Mouse (Mus musculus) NIH3T3 (cell line): ENCODE data around the gene Hist1h2bg.
"Not testable (repeated sequence)": the region's sequence is repeated elsewhere in the genome, so short reads cannot be mapped to it uniquely, and the experiment has no call there.

ENCODE experiments used
- DNase-seq: peaks from one replicate; pipeline ENCODE4 v3.0.0-alpha.2; 2012; ENCODE audit warnings: low read depth

Hist1h2bg gene

DNA sequence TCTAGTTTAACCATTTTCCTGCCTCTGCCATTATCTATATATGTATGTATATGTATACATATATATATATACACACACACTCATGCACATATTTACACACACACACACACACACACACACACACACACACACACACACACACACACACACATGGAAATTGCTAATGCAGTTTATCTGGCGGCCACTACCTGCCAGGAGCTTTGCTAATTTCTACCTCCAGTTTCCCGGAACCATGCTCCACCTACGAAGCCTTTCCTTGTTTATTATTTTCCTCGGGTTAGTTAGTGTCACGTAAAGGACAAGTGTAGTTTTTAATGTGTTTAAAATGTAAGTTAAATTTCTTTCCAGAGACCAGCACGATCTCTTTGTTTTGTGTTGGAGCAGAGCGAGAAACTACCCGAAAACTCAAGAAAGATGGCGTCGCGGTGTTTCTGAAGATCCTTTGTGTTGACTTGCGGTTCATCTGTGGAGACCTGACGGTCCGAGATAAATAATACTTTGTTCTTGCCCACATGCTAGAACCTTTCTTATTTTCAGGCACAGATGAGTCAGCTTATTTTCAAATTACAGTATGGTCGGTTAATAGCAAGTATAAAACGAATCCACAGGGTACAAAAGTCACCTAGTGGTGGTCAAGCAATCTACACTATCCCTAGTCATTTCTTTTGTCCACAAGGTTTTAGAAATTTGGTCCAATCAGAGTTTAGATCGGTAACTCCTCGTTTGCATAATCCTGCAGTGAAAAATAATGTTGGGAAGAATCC lies 8.3 kb upstream of the Hist1h2bg start:
- peak; percentile 70 for DNase-seq

DNA sequence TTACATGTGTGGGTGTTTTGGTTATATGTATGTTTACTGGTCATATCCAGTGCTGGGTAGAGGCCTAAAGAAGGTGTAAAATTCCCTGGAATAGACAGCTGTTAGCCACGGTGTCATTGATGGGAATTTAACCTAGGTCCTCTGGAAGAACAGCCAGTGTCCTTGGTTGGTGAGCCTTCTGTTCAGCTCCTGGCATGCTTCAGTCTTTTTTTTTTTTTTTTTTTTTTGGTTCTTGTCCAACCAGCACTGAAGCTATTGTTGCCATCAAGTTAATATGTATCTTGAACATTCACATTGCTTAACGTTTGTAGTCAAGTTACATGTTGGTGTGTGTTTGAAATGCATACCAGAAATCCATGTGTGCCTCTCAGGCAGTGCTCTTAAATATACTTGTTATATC lies 6.7 kb upstream of the Hist1h2bg start:
- no peak for DNase-seq

DNA sequence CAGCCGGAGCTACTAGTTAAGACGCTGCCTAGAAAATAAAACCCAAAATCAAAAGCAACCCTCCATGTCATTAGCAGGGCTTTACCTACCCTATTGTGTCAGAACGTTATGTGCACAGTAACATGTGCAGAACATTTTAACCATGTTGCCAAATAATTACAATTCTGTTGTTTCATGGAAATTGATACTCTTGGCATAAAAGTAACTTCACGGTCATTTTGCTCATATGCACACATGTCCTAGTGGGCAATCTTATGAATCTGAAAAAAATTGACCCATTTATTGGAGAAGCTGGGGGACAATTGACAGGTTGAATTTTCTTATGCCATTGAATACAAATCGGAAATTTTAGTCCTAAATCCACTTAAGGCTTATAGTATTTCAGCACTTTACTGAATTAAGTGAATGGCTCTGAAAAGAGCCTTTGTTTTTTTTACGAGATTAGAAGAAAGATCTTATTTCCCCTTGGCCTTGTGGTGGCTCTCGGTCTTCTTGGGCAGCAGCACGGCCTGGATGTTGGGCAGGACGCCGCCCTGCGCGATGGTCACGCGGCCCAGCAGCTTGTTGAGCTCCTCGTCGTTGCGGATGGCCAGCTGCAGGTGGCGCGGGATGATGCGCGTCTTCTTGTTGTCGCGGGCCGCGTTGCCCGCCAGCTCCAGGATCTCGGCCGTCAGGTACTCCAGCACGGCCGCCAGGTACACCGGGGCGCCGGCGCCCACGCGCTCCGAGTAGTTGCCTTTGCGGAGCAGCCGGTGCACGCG lies 755 bp upstream of the Hist1h2bg start:
- DNase-seq, result not testable (repeated sequence)

DNA sequence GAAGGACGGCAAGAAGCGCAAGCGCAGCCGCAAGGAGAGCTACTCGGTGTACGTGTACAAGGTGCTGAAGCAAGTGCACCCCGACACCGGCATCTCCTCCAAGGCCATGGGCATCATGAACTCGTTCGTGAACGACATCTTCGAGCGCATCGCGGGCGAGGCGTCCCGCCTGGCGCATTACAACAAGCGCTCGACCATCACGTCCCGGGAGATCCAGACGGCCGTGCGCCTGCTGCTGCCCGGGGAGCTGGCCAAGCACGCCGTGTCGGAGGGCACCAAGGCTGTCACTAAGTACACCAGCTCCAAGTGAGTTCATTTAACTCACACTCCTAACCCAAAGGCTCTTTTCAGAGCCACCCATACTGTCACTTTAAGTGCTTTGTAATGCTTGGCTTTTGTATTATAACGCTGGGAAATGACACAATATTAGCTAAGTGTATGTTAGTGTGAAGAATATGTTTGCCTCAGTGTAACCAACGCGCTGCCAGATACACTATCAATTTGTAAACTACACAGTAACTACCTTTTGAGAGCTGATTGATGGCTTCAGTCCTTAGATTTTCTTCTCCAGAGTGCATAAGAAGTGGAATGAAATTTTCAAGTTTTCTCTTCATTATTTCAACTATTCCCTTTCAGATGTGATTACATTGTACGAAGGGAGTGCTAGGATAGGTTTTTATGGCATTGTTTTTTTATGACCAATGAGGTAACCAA lies 465 bp downstream of the Hist1h2bg start:
- not testable (repeated sequence) for DNase-seq

DNA sequence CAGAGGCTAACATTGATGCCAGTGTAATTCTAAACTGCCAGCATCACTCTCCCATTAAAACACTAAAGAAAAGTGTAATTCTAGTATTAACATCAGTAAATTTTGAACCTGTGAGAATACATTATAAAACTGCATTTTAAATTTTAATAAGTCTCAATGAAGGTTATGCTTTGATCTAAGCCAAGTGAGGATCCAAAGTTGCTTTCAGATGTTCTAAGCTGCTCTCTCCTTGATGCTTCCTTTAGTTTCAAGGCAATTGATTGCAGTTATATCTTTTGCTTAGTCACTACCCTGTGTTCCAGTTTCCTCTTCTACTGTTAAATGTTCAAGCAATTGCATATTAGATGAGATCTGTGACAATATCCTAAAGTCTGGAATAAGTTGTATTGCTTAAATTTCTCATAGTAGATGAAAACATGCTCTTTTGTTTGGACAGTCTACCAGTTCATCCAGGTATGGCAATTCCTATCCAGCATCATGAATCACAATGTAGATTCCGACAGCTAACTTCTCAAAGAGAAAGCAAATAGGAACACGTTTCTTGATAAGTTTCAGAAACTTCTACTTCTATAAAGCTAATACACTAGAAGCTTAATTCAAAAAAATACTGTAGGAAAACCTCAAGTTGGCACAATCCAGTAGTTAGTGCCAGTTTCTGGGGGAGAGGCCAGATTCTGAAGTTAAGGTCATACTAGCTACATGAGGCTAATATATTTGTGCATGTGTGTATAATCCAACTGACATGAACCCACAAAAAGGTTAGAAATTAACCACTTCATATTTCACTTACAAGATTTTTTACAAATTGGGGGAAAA lies 1.2 kb downstream of the Hist1h2bg start:
- no peak for DNase-seq

DNA sequence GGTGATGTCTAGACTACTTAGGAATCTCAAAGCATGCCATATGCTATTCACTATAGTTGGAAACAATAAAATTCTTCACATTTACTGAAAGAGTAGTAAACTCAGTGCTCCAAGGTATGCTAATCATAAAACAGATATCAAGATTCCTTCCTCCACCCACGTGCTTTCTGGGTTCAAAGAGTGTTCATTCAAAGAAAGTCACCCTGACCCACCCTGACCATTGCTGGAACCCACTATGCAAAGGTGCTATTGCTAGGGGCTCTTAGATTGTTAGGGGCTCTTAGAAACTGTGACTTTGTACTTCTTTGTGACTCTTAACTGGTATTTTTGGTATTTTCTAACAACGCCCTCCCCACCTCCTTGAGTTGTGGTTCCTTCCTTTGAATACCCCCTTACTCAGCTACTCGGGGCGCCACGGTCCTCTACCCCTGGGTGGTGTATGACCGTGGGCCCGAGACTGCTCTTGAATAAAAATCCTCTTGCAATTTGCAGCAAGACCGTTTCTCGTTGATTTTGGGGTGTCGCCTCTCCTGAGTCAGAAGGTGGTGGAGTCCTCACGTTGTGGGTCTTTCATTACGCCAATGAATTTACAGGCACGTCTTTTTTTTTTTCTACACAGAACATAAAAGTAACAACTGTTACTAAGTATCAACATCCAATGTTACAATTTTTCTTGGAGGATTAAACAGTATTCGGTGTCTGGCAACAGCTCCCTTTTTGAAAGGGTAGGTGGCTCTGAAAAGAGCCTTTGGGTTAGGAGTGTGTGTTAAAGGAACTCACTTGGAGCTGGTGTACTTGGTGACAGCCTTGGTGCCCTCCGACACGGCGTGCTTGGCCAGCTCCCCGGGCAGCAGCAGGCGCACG lies 2.1 kb downstream of the Hist1h2bg start:
- DNase-seq, result not testable (repeated sequence)

DNA sequence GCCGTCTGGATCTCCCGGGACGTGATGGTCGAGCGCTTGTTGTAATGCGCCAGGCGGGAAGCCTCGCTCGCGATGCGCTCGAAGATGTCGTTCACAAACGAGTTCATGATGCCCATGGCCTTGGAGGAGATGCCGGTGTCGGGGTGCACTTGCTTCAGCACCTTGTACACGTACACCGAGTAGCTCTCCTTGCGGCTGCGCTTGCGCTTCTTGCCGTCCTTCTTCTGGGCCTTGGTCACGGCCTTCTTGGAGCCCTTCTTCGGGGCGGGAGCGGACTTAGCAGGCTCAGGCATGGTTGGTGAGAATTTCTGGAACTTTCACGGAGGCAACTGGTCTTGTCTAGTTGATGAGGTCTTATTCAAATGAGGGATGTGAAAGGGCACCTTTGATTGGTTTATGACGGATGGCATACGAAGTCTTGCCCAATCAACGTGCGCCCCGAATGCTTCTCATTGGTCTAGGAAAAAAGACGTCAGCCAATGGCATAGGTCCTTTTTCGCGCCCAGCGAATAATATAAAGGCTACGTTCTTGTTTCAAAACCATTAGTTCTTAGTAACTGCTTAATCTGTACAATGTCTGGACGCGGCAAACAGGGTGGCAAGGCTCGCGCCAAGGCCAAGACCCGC lies 2.8 kb downstream of the Hist1h2bg start, which contains the start of the genes Hist1h2bf and Hist1h2ad:
TSS of gene Hist1h2bf (minus strand) at position 299 of the 627 bp plus-strand sequence.
TSS of gene Hist1h2ad (plus strand) at position 484 of the 627 bp plus-strand sequence.
- peak; percentile 95 for DNase-seq

- DNase-seq, result not testable (repeated sequence)
Observed at GRCm38 (mm10) chr13:23574546-23575170, 3.5 kb downstream of the Hist1h2bg start.

DNA sequence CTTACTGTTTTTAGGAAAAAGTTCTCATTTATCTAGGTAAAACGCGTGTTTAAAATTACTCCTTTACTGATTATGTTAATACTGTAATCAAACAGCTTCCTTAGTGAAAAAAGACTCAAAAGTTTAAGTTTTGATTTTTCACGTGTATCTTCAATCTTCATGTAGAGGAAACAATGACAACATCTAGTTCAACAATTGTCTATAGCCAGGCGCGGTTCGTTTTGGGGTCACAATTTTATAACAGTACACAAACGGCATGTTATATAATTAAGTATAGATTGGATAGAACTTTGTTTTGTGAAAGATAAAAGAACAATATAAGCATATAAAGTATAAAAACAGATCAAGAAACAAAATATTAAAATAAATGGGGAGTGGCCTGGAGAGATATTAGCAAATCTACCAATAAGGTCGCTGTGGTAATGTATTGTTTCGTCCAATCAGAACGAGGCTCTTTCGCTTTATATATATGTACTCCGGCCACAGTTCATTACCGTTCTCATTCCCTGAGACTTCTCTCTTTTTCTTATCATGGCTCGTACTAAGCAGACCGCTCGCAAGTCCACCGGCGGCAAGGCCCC lies 4.2 kb downstream of the Hist1h2bg start, which contains the start of gene Hist1h3d:
TSS of gene Hist1h3d (plus strand) at position 493 of the 581 bp plus-strand sequence.
- DNase-seq, result peak; percentile 84

DNA sequence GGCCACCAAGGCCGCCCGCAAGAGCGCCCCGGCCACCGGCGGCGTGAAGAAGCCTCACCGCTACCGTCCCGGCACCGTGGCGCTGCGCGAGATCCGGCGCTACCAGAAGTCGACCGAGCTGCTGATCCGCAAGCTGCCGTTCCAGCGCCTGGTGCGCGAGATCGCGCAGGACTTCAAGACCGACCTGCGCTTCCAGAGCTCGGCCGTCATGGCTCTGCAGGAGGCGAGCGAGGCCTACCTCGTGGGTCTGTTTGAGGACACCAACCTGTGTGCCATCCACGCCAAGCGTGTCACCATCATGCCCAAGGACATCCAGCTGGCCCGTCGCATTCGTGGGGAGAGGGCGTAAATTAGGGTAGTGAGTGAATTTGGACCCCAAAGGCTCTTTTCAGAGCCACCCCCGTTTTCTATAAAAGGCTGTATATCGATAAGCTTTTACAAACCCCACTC lies 4.7 kb downstream of the Hist1h2bg start:
- DNase-seq, result not testable (repeated sequence)

GRCm38 (mm10) chr13:23576351-23576881 lies 5.2 kb downstream of the Hist1h2bg start:
- DNase-seq, result peak; percentile 31

DNA sequence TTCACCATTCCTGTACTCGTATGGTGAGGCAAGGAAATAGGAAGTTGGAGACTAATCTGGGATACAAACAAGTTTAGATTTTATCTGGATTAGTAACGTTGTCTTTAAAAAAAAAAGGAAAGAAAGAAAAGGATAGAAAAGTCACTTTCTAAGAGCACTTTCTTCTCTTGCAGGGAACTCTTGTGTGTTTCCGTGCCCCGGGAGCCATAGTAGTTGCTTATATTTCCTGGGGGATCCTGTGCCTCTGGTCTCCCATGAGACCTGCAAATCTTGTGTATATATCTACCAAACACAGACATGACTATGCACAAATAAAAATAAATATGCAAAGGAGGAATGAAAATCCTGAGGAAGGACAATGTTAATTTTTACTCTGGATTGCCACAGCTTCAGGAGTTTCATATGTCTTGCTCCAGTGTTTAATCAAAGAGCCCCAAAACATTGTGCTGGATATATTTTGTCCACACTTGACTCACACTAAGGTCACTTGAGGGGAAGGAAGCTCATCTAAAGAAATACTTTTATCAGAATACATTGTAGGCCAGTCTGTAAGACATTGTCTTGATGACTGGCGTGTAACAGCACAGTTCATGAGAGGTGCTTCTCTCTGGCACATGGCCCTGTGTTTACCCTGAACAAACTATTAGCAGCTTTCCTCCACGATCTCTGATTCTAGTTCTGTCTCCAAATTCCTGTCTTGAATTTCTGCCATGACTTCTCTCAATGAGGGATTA lies 5.9 kb downstream of the Hist1h2bg start:
- DNase-seq, result no peak

DNA sequence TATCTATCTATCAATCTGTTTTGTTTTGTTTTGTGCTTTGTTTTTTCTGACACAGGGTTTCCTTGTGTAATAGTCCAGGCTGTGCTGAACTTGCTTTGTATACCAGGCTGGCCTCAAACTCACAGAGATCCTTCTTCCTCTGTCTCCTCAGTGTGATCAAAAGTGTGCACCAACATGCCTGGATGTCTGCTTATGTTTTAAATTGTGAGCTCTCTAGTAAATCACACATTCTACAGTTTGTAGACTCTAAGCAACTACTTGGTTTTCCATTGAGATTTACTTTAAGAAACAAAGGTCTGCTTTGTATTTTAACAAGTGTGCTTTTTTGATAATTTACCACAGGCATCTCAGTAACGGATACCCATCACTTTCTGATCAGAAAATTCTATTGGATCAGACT lies 6.6 kb downstream of the Hist1h2bg start:
- no peak for DNase-seq

DNA sequence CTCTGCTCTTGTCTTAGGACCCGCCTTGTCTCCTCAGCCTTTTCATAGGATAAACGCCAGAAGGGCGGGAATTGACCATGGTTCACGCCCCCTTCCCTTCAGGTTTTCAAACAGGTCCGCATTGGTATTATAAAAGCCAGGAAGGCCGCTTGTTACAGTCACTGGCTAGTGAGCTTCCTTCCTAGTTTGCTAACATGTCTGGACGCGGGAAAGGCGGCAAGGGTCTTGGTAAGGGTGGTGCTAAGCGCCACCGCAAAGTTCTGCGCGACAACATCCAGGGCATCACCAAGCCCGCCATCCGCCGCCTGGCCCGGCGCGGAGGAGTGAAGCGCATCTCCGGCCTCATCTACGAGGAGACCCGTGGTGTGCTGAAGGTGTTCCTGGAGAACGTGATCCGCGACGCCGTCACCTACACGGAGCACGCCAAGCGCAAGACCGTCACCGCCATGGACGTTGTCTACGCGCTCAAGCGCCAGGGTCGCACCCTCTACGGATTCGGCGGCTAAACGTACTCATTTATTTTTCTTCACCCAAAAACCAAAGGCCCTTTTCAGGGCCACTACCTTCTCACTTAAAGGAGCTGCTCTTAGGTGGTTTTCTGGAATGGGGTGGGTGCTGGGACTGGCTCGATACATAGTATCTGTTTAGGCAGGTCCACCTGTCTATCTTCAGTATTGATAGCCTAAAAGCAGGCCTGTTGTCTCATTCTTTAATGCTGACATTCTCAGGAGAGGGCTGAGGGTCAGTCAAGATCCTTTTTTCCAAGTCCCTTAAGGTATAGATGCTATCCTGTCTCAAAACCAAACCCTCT lies 10.4 kb downstream of the Hist1h2bg start, which contains the start of gene Hist1h4d:
TSS of gene Hist1h4d (plus strand) at position 191 of the 811 bp plus-strand sequence.
- peak; percentile 97 for DNase-seq

GRCm38 (mm10) chr13:23582219-23583056 lies 11.2 kb downstream of the Hist1h2bg start:
- DNase-seq, result no peak
